Mouse (Mus musculus): ENCODE results near the gene Tln2. TPM values are rescaled to one million over a fixed set of nuclear protein-coding genes. Genes with fewer than 3 reads are reported as not detected.

The Tln2 gene
- total RNA-seq, 2 experiments from 2014 or later, result 90.2 to 93.5 TPM

DNA sequence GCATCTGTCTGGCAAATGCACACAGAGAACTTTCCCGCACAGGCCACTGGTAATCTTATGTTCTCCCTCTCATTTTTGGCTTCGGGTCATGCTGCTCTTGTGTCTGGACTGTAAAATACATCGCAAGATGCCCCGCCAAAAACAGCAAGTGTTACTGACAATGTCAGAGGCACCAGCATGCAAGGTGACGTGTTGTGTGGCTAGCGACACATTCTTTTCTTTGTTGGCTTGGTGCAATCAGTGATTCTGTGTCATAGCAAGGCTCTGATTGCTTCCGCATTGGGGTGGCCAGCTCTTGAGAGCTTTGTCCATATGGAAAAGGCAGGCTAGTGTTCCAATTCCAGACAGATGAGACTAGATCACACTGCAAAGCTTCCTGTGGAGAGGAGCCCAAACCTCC lies 288.8 kb downstream of the Tln2 start:
- no peak for DNase-seq

DNA sequence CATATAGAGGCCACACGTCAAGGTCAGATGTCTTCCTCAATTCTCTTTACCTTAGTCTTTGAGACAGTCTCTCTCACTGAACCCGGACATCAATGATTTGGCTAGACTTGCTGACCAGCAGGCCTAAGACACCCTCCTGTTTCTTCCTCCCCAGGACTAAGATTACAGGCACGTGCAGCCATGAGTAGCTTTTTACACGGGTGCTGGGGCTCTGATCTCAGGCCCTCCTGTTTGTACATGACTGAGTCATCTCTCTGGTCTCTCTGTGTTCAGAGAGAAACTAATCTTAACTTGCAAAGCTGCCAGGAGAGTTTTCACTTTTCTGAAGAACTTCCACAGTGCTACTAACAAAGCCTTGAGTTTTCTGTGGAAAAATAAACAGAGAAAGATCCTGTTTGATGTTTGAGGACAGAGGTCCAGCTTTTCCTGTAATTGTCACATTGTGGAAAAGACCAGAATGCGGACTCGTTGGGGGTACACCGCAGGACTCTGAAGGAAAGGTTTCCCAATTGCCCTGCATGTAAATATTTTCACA lies 289.4 kb downstream of the Tln2 start:
- DNase-seq, result no peak

DNA sequence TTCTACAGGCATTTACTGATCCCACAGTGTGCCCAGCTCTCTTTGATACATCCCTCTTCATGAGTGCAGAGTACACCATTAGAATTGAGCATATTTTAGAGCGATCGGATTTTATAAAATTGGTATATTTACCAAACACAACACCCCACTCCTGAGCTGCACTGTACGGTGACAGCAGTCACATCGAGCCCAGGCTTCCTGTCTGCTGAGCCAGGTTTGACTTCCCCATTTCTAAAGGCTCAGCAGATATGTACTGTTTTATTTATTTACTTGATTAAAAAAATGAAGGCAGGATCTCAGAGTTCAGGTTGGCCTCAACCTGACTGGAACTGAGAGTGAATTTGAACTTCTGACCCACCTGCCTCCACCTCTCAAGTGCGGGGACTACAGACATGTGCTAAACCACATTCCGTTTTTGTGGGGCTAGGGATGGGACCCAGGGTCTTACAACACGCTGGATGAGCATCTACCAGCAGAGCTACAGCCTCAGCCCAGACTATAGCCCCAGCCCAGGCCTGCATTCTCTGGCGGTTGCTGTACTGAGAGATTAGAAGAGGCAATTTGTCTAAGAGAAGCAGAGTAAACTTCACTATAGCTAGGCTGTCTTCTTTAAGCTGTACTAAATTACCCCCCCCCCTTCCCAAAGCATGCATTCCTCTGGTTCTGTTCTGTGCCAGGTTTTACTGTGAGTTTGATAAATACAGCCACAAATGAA lies 292.1 kb downstream of the Tln2 start:
- no peak for DNase-seq

DNA sequence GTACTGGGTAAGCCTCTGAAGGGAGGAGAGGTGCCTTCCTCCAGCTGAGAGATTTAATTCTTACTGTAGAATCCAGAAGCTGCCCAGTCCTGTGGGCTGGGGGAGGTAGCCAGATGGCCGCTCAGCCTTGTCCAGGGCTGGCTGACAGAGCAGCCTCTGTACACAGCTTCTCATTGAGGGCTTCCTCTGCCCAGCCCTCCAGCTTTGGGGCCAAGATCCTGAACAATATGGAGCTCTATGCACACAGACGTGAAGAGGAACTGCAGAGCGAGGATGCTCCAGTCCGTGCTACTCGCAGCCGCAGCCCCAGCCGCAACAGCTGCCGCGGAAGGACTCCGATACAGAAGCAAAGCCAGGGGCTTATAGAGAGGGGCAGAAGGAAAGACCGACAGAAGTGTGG lies 294.0 kb downstream of the Tln2 start:
- DNase-seq, result peak; percentile 23 to 49

DNA sequence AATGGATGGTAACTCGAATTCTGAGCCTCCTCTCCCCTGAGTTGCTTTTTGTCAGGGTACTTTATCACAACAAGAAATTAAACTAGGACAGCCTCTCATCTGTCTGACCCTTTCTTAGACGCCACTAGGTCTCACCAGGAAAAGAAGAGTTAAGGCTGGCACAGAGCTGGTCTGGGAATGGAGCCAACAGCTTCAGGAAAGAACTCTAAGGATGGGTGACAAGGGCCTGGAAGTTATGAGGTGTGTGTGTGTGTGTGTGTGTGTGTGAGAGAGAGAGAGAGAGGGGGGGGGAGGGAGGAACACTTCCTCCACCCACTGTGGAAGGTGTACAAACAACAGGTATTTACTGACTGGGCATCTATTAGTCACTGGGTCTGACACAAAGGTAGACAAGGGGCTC lies 294.6 kb downstream of the Tln2 start:
- DNase-seq, result no peak

DNA sequence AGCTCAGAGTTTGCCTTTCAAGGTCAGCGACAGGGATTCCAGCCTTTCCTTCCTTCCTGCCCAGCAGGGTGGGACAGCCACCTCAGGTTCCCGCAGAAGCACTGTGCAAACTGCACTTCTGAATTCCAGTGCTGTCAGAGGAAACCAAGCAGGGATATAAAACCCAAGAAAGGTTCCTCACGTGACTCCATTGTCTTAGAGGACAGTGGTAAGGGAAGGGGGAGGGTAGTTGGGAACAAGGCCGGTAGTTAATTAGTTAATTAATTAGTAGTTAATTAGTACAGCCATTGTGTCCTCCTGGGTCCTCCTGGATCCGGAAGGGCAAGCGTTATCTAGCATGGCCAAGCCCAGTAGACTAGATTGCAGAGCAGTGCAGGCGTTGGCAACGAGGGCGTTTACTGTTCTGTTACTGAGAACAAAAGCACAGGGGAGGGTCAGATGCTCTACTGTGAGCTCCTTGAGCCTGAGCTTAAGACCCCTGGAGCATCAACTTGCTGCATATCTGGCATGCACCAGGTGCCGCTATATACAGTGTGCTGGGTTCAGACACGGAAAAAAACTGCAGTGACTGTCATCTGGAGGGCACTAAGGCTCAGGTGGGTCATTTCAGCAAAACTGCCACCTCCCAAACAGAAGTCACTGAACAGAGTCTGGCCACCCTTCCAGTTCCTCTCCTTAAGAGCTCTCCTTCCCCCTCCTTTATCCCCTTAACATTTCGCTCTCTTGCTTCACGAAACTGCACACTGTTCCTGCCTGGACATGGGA lies 298.5 kb downstream of the Tln2 start:
- DNase-seq, result no peak

DNA sequence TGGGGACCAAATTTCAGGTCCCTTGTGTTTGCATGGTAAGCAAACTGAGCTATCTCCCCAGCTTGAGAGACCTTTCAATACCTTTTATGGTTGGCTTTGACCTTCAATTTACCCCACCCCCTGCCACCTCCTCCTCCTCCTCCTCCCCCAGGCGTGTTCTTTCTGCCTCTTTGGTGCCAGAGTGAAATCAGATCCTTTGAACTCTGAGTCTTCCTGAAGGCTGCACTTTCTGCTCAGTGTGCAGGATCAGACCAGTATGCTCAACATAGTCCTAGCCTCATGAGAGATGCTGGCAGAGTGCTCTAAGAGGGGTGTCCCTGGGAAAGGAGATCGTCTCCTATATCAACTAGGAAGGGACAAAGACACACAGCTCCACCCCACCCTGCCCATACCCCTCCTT lies 309.4 kb downstream of the Tln2 start:
- DNase-seq, result no peak

DNA sequence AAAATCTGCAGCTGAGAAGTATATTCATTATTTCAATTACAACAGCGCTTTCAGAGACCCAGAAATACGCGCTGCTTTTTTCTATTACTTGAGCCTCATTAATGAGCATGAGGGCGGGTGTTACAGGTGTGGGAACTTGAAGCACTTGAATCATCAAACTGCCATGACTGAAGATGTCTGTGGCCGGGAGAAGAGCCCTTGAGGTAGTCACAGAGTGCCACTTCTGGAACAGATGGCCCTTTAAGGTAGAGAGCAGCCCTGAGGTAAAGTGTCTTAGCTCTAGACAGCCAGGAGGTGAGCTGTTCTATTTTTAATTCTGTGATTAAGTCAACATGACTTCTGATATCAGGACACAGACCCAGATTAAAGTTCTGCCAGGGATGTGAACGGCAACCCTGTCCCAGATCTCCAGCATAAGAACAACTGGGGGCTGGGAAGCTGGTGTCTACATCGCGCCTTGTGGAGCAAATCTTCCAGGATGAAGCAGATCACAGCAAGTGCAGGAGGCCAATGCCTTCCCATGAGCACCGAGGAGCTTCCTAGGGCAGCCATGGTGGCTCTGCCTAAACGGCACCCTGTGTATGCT lies 312.0 kb downstream of the Tln2 start:
- DNase-seq, result no peak

DNA sequence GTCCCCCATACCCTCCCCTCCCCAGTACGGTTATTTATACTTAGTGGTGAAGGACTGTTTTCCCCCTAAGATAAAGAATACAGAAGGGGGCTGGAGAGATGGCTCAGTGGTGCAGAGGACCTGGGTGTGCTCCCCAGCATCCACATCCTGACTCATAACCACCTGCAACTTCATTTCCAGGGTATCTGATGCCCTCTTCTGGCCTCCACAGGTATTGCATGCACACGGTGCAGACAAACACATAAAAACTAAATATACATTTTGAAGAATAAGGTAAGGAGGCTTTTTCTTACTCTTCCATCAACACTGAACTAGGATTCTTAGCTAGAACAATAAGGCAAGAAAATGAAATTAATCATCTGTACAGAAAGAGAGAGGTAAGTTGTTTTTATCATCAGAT lies 314.2 kb downstream of the Tln2 start:
- no peak for DNase-seq

DNA sequence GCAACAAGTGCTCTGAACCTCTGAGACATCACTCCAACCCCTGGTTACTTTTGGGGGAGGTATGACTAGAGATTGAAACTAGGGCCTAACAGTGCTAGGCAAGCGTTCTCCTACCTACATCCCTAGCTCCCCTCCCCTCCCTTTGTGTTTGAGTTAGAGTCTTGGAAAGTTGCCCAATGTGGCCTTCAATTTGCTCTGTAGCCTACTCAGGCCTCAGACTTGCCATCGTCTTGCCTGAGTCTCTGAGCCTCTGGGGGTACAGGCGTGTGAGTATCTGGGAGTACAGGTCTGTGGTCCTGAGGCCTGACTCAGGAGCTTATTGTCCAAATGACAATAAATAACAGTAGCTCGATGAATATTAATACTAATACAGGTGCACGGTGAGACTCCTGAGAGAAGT lies 317.8 kb downstream of the Tln2 start:
- DNase-seq, result no peak

DNA sequence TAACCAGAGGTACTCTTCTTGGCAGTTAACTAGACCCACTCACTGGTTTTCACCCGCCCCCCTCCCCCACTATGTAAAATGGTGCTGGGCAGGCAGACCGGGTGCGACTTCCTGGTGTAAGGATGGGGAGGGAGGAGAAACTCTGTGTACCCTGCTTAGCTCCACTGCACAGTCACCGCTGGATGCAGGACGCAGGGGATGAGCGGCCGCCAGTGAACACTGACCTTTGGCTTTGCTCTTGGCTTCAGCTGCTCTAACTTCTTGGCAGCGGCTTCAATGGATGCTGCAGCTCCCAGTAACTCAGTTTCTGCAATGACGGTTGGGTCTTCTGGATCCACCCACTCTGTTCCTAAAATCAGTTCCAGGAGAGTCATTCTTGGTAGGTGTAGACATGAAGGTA lies 319.0 kb downstream of the Tln2 start:
- DNase-seq, result no peak

DNA sequence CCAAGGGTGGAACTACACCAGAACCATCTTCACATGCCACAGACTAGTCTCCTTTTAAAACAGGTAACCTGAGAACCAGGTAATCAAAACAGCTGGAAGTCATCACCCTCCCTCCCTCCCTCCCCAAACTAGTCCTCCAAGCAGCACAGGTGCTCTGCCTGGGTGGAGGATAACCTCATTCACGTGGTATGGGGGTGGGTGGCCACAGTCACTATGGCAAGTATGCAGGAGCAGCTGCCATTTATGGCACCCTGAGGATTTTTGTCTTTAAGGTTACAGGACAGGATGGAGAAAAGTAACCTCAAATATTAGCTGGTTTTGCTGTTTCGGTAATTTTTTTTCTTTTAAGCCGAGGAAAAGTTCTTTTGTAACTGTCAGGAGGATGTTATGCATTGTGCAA lies 322.5 kb downstream of the Tln2 start:
- no peak for DNase-seq

DNA sequence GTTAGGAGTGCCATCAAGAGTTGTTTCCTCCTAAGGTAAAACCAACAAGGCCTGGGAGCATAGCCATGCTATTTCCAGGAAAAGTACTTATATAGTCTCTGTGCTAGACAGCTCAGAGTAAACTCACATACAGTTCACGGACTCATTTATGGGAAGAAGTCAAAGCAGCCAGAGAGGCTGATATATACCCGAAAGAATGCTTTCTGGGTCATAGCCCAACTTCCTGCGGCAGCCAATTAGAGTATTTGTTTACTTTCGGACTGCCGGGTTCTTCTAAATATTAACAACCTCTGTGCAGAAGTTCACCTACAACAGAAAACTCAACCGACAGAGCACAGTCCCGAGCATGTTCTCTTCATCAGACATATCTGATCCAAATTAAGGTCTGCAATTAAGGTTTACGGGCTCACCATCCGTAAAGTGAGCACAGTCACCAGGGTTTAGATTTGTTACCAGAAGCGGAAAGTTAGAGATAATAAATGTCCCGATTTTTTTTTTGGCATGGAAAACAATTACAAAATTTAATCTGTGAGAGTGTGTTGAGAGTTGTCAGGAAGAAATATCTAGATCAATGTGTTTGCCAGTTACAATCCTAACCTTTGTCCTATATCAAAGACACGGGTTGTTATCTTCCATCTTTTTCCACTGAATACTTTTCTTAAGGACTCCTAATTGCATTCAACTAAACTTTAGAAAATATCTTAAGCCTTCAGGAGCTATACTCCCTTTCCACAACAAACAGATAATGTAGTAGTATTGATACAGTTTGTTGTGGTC lies 323.9 kb downstream of the Tln2 start:
- DNase-seq, result no peak

DNA sequence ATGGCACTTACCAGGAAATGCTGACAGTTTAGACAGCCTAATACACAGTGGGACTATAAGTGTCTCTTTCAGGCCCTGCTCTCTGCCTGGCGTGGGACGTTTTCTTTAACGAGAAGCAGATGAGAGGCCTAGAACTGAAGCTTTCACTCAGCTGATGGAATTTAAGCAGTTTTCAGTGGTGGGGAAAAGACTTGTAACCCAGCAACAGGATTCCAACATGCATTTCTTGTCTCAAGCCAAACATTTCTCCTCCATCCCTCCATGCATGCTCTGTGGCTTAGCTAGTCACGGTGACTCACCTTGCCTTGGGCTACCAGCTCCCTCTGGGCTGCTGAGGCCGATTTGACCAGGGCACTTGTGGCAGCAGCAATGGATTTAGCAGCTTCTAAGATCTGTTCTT lies 330.5 kb downstream of the Tln2 start:
- no peak for DNase-seq

DNA sequence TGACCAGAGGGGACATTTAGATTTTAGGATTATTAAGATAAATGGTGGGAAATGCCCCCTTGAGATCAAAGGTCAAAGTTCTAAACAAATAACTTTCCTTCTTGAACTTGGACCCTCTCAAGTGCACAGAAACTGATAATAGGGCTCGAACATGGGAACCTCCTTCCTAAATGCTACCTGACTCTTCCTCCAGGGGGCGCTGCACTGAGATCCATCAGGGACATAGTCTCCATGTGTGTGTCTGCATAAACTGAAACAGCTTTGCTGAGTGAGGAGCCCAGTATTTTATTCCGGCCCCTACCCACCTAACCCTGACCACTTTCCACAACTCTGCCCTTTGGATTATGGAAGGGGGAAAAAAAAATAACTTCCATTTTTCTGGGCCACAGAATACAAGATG lies 339.1 kb downstream of the Tln2 start:
- no peak for DNase-seq

DNA sequence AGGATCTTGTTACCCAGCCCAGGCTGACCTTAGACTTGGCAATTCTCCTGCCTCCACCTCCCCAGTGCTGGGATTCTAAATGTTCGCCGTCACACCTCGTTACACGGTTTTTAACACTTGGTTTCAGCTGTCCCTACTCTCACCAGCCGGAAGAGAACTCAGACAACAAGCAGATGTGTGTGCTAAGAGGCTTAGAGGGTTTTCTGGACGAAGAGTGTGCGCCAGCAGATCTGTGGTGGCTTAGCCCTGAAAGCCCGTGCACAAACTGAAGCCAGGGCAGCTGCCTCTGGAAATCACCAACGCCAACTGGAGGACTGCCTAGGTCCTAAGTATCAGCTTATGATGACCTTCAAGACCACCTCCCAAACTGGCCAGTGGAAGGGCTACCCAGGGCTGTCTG lies 341.5 kb downstream of the Tln2 start:
- no peak for DNase-seq

DNA sequence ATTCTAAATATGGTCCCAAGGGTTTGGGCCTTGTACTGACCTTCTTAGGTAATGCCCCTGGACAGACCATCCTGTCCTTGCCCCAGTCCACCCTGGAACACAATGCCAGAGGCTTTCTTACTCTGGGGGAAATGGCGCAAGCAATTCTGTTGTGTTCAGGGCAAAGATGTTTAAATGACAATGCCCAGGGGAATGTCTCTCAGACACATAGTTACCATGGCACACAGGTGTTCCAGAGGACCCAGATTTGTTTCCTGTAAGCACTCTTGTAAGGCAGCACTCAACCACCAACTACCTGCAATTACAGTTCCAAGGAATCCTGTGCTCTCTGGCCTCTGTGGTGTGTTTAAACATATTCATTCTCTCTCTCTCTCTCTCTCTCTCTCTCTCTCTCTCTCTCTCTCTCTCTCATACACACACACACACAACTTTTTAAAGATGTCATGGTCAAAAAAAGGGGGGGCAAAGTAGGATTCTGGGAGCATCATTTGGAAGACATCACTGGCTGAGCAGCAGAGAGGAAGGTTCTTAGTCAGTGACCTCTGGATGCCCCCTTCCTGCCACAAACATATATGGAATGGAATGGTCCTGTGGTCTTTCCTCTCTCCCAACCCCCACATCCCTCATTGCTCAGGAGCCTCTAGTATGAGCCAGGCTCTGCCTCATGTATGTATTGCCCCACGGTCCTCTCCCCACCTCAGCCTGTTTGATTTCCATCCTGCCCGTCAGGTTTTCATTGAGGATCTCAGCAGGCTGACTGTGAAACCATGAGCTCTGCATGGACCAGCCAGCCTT lies 345.1 kb downstream of the Tln2 start:
- DNase-seq, result no peak

DNA sequence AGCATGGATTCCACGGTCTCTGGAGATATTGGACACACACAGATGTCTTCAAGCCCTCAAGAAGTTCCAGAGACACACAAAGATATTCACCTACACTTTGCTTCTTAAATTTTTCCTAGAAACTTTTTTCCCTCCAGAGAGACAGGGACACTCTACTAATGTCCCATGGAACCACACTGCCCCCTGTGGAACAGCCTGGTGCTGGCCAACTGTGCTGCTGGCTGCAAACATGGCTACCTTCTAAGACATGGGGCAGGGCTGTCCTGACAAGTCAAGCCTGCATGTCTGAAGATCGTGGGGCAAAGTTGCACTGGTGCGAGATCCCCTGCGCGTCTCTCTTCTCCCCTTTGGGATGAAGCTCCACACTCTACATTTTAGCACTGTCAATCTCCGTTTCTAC lies 346.2 kb downstream of the Tln2 start:
- DNase-seq, result peak; percentile 65 to 77

DNA sequence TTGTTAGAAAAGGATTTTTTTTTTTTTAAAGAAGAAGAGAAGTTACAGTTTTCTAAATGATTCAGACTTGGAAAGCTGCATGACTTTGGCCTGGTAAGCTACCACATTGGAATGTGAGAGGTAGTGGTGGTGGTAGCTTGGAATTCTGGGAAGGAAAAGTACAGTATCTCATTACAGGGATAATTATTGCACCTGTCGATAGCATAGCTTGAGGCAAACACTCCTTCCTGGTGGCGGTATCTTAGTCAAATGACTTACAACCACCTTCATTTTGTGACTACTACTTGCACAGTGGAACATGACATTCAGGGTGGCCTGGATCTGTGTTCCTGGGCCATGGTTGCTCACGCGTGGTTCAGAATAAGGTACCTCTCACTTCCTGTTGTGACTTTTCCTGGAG lies 348.3 kb downstream of the Tln2 start:
- DNase-seq, result no peak

DNA sequence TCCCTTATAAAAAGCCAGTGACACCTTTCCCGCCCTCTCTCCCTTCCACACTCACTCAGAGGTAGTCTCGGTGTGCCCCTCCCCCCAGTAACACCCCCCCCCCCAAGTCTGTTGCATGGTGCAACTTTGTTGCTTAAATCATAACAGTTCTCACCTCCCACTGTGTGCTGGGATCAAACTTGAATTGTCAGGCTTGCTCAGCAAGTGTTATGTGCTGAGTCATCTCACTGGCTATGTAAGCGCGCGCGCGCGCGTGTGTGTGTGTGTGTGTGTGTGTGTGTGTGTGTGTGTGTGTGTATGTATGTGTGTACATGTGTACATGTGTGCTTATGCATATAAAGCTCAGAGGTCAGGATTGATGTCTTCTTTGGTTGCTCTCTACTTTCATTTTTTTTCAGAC lies 350.1 kb downstream of the Tln2 start:
- no peak for DNase-seq

DNA sequence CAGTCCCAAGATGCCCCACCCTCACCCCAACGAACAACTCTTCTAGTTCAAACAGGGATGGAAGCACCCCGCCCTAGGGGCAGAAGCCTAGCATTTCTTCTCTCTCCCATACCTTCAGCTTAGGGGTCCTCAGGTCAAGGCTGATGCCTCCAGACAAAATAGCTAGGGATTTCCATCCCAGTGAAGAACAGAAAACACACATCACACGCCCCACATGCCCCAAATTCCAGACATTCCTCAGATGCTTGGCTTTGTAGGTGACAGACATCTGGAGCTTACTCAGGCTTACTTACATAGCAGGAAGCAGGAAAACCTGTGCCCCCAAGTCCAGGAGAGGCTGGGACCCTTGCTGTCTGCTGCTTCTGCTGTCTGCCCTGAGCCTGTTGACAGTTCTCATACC lies 351.1 kb downstream of the Tln2 start:
- DNase-seq, result no peak

DNA sequence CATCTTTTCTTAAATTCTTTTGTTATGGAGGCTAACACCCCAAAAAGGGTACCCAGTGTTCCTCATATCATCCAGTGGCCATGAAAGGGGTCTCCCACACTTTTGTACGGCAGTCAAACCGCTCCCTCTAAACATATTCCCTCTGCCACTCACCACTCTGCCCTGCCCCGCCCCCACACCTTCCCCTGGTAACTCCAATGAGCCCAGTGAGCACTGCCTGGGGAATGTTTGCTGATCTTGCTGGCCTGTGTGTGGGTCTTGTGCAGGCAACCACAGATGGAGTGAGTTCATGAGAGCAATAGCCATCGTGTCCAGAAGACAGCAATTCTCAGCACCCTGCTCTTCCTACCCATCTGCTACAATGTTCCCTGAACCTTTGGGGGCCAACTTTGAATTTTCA lies 354.3 kb downstream of the Tln2 start:
- DNase-seq, result no peak
